Mouse (Mus musculus): ENCODE results near the gene Myo1d. TPM values are rescaled to one million over a fixed set of nuclear protein-coding genes. Genes with fewer than 3 reads are reported as not detected.

Myo1d gene
- polyA plus RNA-seq, 1 experiment = 10.8 TPM

DNA sequence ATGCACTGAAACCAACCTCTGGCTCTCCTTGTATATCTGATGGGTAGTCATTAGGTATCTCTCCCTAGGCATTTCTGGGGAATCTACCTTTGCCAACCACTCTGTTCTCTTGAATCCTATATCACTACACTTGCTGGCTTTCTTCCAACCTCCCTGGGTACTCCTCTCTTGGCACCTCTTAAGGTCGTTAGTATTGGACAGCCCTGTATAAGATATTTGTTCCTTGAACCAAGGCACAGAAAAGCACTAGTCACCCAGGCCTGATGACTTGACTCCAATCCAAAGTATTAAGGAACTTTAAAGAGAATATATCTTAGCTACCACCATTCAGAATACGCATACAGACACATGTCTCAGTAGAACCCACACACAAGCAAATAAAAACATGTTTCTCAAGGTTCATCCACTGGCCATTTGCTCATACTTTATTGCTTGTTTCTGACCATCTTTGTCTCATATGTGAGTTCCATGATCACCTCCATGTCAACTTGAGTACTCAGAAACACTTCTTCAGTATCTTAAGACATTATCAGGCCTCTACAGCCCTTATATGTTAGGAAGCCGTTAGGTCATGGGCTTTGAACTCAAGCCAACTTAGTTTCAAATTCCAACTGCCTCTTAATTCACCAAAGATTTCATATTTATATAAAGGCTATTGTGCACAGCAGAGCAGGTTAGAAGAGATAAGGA lies 18.4 kb downstream of the Myo1d start:
- TF ChIP-seq MYOD1 (IDR thresholded peaks at IDR 0.05; ENCODE audit: control insufficient read depth, insufficient read length, low read depth) (no peak), MAX (IDR thresholded peaks at IDR 0.05) (no peak), CEBPB (IDR thresholded peaks at IDR 0.05; ENCODE audit: low read depth) (no peak), MYOG (IDR thresholded peaks at IDR 0.05; ENCODE audit: control insufficient read depth, extremely low read depth, insufficient read length) (no peak), CTCF (IDR thresholded peaks at IDR 0.05; ENCODE audit: control insufficient read depth, insufficient read depth, insufficient read length) (no peak), FOSL1 (IDR thresholded peaks at IDR 0.05; ENCODE audit: insufficient read depth, low read length, poor library complexity, severe bottlenecking) (no peak), USF1 (IDR thresholded peaks at IDR 0.05; ENCODE audit: low read depth) (no peak)
- no peak overlapping the region for H3ac ChIP-seq (ENCODE audit: control insufficient read depth, insufficient read length, low read depth)
- no peaks in the 10 kb centered on the region for H3K36me3 ChIP-seq (ENCODE audit: control insufficient read depth, insufficient read depth)
- H3K27me3 ChIP-seq (ENCODE audit: control insufficient read depth, insufficient read depth, insufficient read length) = no peaks in the 10 kb centered on the region
- no peaks in the 10 kb centered on the region for H3K79me2 ChIP-seq (ENCODE audit: control insufficient read depth, insufficient read depth)
- no peaks in the 10 kb centered on the region for H3K79me3 ChIP-seq (ENCODE audit: low read depth)
- no peak overlapping the region for H3K4me3 ChIP-seq (ENCODE audit: insufficient read depth, poor library complexity, severe bottlenecking)

DNA sequence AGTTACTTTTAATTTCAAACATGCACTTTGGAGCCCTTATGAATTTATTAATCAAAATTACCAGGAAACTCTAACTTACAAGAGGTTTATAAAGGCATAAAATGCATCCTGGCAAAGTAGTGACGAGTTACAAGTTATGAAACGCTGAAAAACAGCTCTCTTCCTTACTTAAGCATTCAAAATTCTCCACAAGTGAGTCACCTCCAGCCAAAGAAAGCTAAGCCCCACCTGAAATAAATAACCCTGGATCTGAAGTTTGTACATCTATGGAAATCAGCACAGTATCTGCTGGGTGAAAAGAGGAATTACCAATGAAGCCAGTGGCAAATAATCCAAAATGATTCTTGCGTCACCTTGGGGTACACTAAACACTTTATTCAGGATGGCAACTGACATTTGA lies 20.8 kb downstream of the Myo1d start:
- H3K36me3 ChIP-seq (ENCODE audit: control insufficient read depth, insufficient read depth) = no peaks in the 10 kb centered on the region

DNA sequence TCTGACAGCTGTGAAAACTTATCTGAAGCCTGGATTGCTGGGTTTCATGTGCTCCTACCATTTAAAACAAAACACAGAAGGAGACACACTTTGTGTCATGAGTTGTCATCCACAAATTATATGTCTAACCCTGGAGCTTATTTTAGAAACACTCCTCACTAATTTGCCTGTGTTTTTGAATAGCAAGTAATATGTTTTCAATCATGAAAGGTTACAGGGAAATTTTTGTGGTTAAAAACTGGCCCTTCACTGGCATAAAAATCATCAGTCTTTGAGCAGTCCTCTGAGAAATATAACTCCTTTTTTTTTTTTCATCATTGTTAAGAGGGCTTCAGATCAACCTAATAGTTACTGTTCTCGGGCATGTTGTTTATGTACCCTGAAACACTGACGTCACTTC lies 25.6 kb downstream of the Myo1d start:
- H3K27me3 ChIP-seq (ENCODE audit: control insufficient read depth, insufficient read depth, insufficient read length) = no peaks in the 10 kb centered on the region
- H3K36me3 ChIP-seq (ENCODE audit: control insufficient read depth, insufficient read depth) = no peaks in the 10 kb centered on the region
- no peaks in the 10 kb centered on the region for H3K79me2 ChIP-seq (ENCODE audit: control insufficient read depth, insufficient read depth)
- no peak overlapping the region for H3K4me3 ChIP-seq (ENCODE audit: insufficient read depth, poor library complexity, severe bottlenecking)
- H3K79me3 ChIP-seq (ENCODE audit: low read depth) = no peaks in the 10 kb centered on the region
- H3ac ChIP-seq (ENCODE audit: control insufficient read depth, insufficient read length, low read depth) = no peak overlapping the region
- TF ChIP-seq CEBPB (IDR thresholded peaks at IDR 0.05; ENCODE audit: low read depth) (no peak), CTCF (IDR thresholded peaks at IDR 0.05; ENCODE audit: control insufficient read depth, insufficient read depth, insufficient read length) (no peak), MYOD1 (IDR thresholded peaks at IDR 0.05; ENCODE audit: control insufficient read depth, insufficient read length, low read depth) (no peak), MYOG (IDR thresholded peaks at IDR 0.05; ENCODE audit: control insufficient read depth, extremely low read depth, insufficient read length) (no peak), MAX (IDR thresholded peaks at IDR 0.05) (no peak), FOSL1 (IDR thresholded peaks at IDR 0.05; ENCODE audit: insufficient read depth, low read length, poor library complexity, severe bottlenecking) (no peak), USF1 (IDR thresholded peaks at IDR 0.05; ENCODE audit: low read depth) (no peak)

More for the DNA sequence above, 20.8 kb downstream of the Myo1d start:
- H3K4me3 ChIP-seq (ENCODE audit: insufficient read depth, poor library complexity, severe bottlenecking) = no peak overlapping the region
- no peaks in the 10 kb centered on the region for H3K79me2 ChIP-seq (ENCODE audit: control insufficient read depth, insufficient read depth)
- H3K79me3 ChIP-seq (ENCODE audit: low read depth) = no peaks in the 10 kb centered on the region
- no peak for TF ChIP-seq CEBPB (IDR thresholded peaks at IDR 0.05; ENCODE audit: low read depth)
- no peak for TF ChIP-seq MYOG (IDR thresholded peaks at IDR 0.05; ENCODE audit: control insufficient read depth, extremely low read depth, insufficient read length)
- TF ChIP-seq MAX (IDR thresholded peaks at IDR 0.05) = no peak
- no peak for TF ChIP-seq CTCF (IDR thresholded peaks at IDR 0.05; ENCODE audit: control insufficient read depth, insufficient read depth, insufficient read length)
- no peak for TF ChIP-seq MYOD1 (IDR thresholded peaks at IDR 0.05; ENCODE audit: control insufficient read depth, insufficient read length, low read depth)
- TF ChIP-seq USF1 (IDR thresholded peaks at IDR 0.05; ENCODE audit: low read depth) = no peak
- TF ChIP-seq FOSL1 (IDR thresholded peaks at IDR 0.05; ENCODE audit: insufficient read depth, low read length, poor library complexity, severe bottlenecking) = no peak
- no peaks in the 10 kb centered on the region for H3K27me3 ChIP-seq (ENCODE audit: control insufficient read depth, insufficient read depth, insufficient read length)
- H3ac ChIP-seq (ENCODE audit: control insufficient read depth, insufficient read length, low read depth) = no peak overlapping the region

DNA sequence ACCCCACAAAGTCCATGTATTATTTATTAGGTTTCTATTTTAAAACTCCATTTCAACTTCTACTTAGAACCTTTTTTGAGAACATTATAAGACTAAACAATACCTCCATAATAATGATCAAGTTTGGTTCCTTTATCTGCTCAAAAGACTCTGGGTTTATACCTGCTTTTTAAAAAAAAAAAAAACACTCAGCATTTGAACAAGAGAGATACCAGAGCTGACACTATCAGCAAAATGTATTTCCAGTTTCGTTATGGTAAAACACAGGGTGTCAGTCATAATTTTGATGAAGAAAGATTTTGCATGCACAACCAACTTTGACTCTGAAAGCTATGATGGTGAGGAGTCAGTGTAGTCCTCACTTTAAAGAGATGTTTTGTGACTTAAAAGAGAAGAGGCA lies 28.7 kb downstream of the Myo1d start:
- Histone ChIP-seq H3K79me3 (ENCODE audit: low read depth) (no peaks in the 10 kb centered on the region), H3K36me3 (ENCODE audit: control insufficient read depth, insufficient read depth) (no peaks in the 10 kb centered on the region), H3K79me2 (ENCODE audit: control insufficient read depth, insufficient read depth) (no peaks in the 10 kb centered on the region), H3K4me3 (ENCODE audit: insufficient read depth, poor library complexity, severe bottlenecking) (no peak overlapping the region), H3K27me3 (ENCODE audit: control insufficient read depth, insufficient read depth, insufficient read length) (no peaks in the 10 kb centered on the region), H3ac (ENCODE audit: control insufficient read depth, insufficient read length, low read depth) (no peak overlapping the region)
- no peak for TF ChIP-seq CEBPB (IDR thresholded peaks at IDR 0.05; ENCODE audit: low read depth)
- no peak for TF ChIP-seq CTCF (IDR thresholded peaks at IDR 0.05; ENCODE audit: control insufficient read depth, insufficient read depth, insufficient read length)
- TF ChIP-seq MYOG (IDR thresholded peaks at IDR 0.05; ENCODE audit: control insufficient read depth, extremely low read depth, insufficient read length) = no peak
- TF ChIP-seq FOSL1 (IDR thresholded peaks at IDR 0.05; ENCODE audit: insufficient read depth, low read length, poor library complexity, severe bottlenecking) = no peak

DNA sequence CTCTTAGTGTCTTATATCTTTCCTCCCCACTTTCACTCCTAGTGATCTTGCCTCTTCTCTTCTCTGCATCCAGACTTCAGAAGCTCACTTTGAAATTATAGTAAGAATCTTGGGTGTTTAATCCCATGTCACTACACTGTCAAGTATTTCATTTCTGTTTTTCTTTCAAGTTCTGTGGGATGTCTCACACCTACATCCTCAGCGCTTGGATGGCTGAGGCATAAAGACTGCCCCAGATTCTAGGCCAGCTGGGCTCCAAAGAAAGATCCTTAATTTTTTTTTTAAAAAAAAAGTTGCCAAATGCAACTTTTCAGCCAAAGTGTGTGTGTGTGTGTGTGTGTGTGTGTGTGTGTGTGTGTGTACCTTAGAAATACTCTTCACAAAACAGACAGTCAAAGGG lies 30.6 kb downstream of the Myo1d start:
- no peak overlapping the region for H3ac ChIP-seq (ENCODE audit: control insufficient read depth, insufficient read length, low read depth)
- no peaks in the 10 kb centered on the region for H3K79me3 ChIP-seq (ENCODE audit: low read depth)
- no peak overlapping the region for H3K4me3 ChIP-seq (ENCODE audit: insufficient read depth, poor library complexity, severe bottlenecking)
- no peaks in the 10 kb centered on the region for H3K36me3 ChIP-seq (ENCODE audit: control insufficient read depth, insufficient read depth)
- no peaks in the 10 kb centered on the region for H3K79me2 ChIP-seq (ENCODE audit: control insufficient read depth, insufficient read depth)
- H3K27me3 ChIP-seq (ENCODE audit: control insufficient read depth, insufficient read depth, insufficient read length) = no peaks in the 10 kb centered on the region
- no peak for TF ChIP-seq MYOG (IDR thresholded peaks at IDR 0.05; ENCODE audit: control insufficient read depth, extremely low read depth, insufficient read length)
- no peak for TF ChIP-seq USF1 (IDR thresholded peaks at IDR 0.05; ENCODE audit: low read depth)
- no peak for TF ChIP-seq CEBPB (IDR thresholded peaks at IDR 0.05; ENCODE audit: low read depth)
- no peak for TF ChIP-seq MYOD1 (IDR thresholded peaks at IDR 0.05; ENCODE audit: control insufficient read depth, insufficient read length, low read depth)
- no peak for TF ChIP-seq MAX (IDR thresholded peaks at IDR 0.05)
- no peak for TF ChIP-seq CTCF (IDR thresholded peaks at IDR 0.05; ENCODE audit: control insufficient read depth, insufficient read depth, insufficient read length)
- no peak for TF ChIP-seq FOSL1 (IDR thresholded peaks at IDR 0.05; ENCODE audit: insufficient read depth, low read length, poor library complexity, severe bottlenecking)

Measured in C2C12 (cell line).